Mouse (Mus musculus) kidney, postnatal 0 days (tissue): ENCODE data around the gene Mslnl. TPM values are rescaled to one million over a fixed set of nuclear protein-coding genes. Genes with fewer than 3 reads are reported as not detected.
"Not testable (repeated sequence)": the region's sequence is repeated elsewhere in the genome, so short reads cannot be mapped to it uniquely, and the experiment has no call there.

Experiments
- ATAC-seq: fragments of 200-750 bp; cut with Nextera tagmentation; replicated peaks from 2 replicates; pipeline ENCODE4 v1.8.0; 2017; ENCODE audit warnings: low read depth, moderate number of reproducible peaks, moderate TSS enrichment, moderate library complexity; ENCODE audit not compliant: low FRiP score
- DNase-seq: peaks from one replicate; pipeline ENCODE4 v3.0.0-alpha.2; 2016; ENCODE audit warnings: low spot score
- H3K27ac ChIP-seq: fragments of 300-500 bp; sonication (generic); 2 replicates; pipeline ENCODE4 v1.5.1; 2014; ENCODE audit warnings: mild to moderate bottlenecking
- H3K27me3 ChIP-seq: fragments of 300-500 bp; sonication (generic); 2 replicates; pipeline ENCODE4 v1.6.1; 2014; ENCODE audit warnings: low read length, mixed read lengths; ENCODE audit not compliant: insufficient read depth
- H3K36me3 ChIP-seq: fragments of 300-500 bp; sonication (generic); 2 replicates; pipeline ENCODE4 v1.6.1; 2014; ENCODE audit warnings: low read length, mixed read lengths; ENCODE audit not compliant: insufficient read depth
- H3K4me1 ChIP-seq: fragments of 300-500 bp; sonication (generic); replicated peaks from 2 replicates; pipeline ENCODE4 v1.6.1; 2014; ENCODE audit warnings: antibody characterized with exemption, low read length, mixed read lengths; ENCODE audit not compliant: insufficient read depth
- H3K4me2 ChIP-seq: fragments of 300-500 bp; sonication (generic); 2 replicates; pipeline ENCODE4 v1.6.1; 2014; ENCODE audit warnings: mild to moderate bottlenecking, low read length, moderate library complexity, mixed read lengths
- H3K4me3 ChIP-seq: fragments of 300-500 bp; sonication (generic); replicated peaks from 2 replicates; pipeline ENCODE4 v1.5.1; 2014; ENCODE audit warnings: low read depth, low read length
- H3K9ac ChIP-seq: fragments of 300-500 bp; sonication (generic); 2 replicates; pipeline ENCODE4 v1.6.1; 2014; ENCODE audit warnings: low read depth, low read length
- H3K9me3 ChIP-seq: fragments of 300-500 bp; sonication (generic); replicated peaks from 2 replicates; pipeline ENCODE4 v1.6.1; 2016; ENCODE audit warnings: low read length, inconsistent platforms, mixed read lengths
- CTCF ChIP-seq: IDR thresholded peaks from 2 replicates; pipeline ENCODE4 v1.5.1; 2016; ENCODE audit warnings: antibody characterized with exemption, low read depth, mild to moderate bottlenecking, moderate library complexity
- WGBS: fragments of 180-500 bp; shearing (Covaris S2); extraction: QIAGEN DNeasy Blood & Tissue Kit; methylation state at CpG from one replicate; pipeline ENCODE4 v1.1.7; 2014; 5-methylcytosine and 5-hydroxymethylcytosine counted together
- polyA plus RNA-seq: library from polyadenylated mRNA; unstranded; fragments of >200 nt; fragmentation: Nextera tagmentation; extraction: Ambion mirVana; gene quantifications from 2 replicates; pipeline ENCODE4 v1.2.1, GENCODE M21; 2015

The Mslnl gene
- polyA plus RNA-seq, 1 experiment from 2014 or later, result not detected

- DNase-seq (no peak), ATAC-seq (no peak)
- Histone ChIP-seq H3K9me3 (no peaks in the 10 kb centered on the region), H3K4me1 (no peaks in the 10 kb centered on the region), H3K9ac (no peak overlapping the region), H3K36me3 (0 out of 2 replicates have a peak, but pooled peaks cover 3% of the 10 kb centered on the region), H3K27ac (no peak overlapping the region), H3K27me3 (no peaks in the 10 kb centered on the region), H3K4me2 (no peak overlapping the region), H3K4me3 (no peak overlapping the region)
- WGBS, result 78% methylated on average over 5 of the region's 5 CpGs
- TF ChIP-seq CTCF, result no peak
These were observed 596 bp upstream of the Mslnl start for GRCm38 (mm10) chr17:25735246-25735645.

- no peaks in the 10 kb centered on the region for H3K9me3 ChIP-seq
- H3K9ac ChIP-seq, result no peak overlapping the region
- no peak overlapping the region for H3K4me2 ChIP-seq
- WGBS, result 74% methylated on average over 7 of the region's 7 CpGs
- no peak overlapping the region for H3K27ac ChIP-seq
- no peak overlapping the region for H3K4me3 ChIP-seq
- ATAC-seq (no peak), DNase-seq (no peak)
- H3K36me3 ChIP-seq, result no peaks in the 10 kb centered on the region
- TF ChIP-seq CTCF, result no peak
- H3K4me1 ChIP-seq, result no peaks in the 10 kb centered on the region
- H3K27me3 ChIP-seq, result no peaks in the 10 kb centered on the region
These were observed 3.0 kb downstream of the Mslnl start for GRCm38 (mm10) chr17:25738861-25739260.

GRCm38 (mm10) chr17:25741471-25741870 lies 5.6 kb downstream of the Mslnl start:
- not testable (repeated sequence) for H3K27me3 ChIP-seq, H3K9me3 ChIP-seq, ATAC-seq, DNase-seq, H3K27ac ChIP-seq, H3K36me3 ChIP-seq, H3K4me3 ChIP-seq, H3K9ac ChIP-seq, H3K4me1 ChIP-seq, H3K4me2 ChIP-seq
- 71% methylated on average over 12 of the region's 12 CpGs for WGBS

GRCm38 (mm10) chr17:25743831-25744230 lies 8.0 kb downstream of the Mslnl start:
- no peak overlapping the region for H3K4me3 ChIP-seq
- H3K4me1 ChIP-seq, result no peaks in the 10 kb centered on the region
- ATAC-seq (no peak), DNase-seq (no peak)
- WGBS, result 90% methylated on average over 9 of the region's 9 CpGs
- H3K9ac ChIP-seq, result no peak overlapping the region
- H3K27me3 ChIP-seq, result no peaks in the 10 kb centered on the region
- no peak for TF ChIP-seq CTCF
- H3K9me3 ChIP-seq, result no peaks in the 10 kb centered on the region
- H3K36me3 ChIP-seq, result no peaks in the 10 kb centered on the region
- no peak overlapping the region for H3K4me2 ChIP-seq
- H3K27ac ChIP-seq, result no peak overlapping the region

GRCm38 (mm10) chr17:25744311-25744710 lies 8.5 kb downstream of the Mslnl start:
- Histone ChIP-seq H3K4me1 (no peaks in the 10 kb centered on the region), H3K27me3 (no peaks in the 10 kb centered on the region), H3K27ac (no peak overlapping the region), H3K9me3 (no peaks in the 10 kb centered on the region), H3K9ac (no peak overlapping the region), H3K36me3 (no peaks in the 10 kb centered on the region), H3K4me3 (no peak overlapping the region), H3K4me2 (no peak overlapping the region)
- WGBS, result 76% methylated on average over 10 of the region's 10 CpGs
- TF ChIP-seq CTCF, result no peak
- DNase-seq (no peak), ATAC-seq (no peak)

- Histone ChIP-seq H3K9me3 (no peaks in the 10 kb centered on the region), H3K4me1 (no peaks in the 10 kb centered on the region; the same call in 1 of the 2 replicates), H3K4me2 (no peak overlapping the region), H3K4me3 (no peak overlapping the region), H3K9ac (no peak overlapping the region), H3K27me3 (no peaks in the 10 kb centered on the region), H3K27ac (no peak overlapping the region), H3K36me3 (no peaks in the 10 kb centered on the region)
- WGBS, result 89% methylated on average over 4 of the region's 4 CpGs
- ATAC-seq (no peak), DNase-seq (no peak)
- no peak for TF ChIP-seq CTCF
These were observed 12.4 kb downstream of the Mslnl start for GRCm38 (mm10) chr17:25748238-25748637.

- H3K9me3 ChIP-seq, result no peaks in the 10 kb centered on the region
- ATAC-seq (no peak), DNase-seq (no peak)
- no peaks in the 10 kb centered on the region for H3K36me3 ChIP-seq
- no peaks in the 10 kb centered on the region; the same call in 1 of the 2 replicates for H3K4me1 ChIP-seq
- no peak overlapping the region for H3K4me2 ChIP-seq
- H3K4me3 ChIP-seq, result no peak overlapping the region
- 88% methylated on average over 6 of the region's 6 CpGs for WGBS
- TF ChIP-seq CTCF, result no peak
- no peak overlapping the region for H3K27ac ChIP-seq
- no peaks in the 10 kb centered on the region for H3K27me3 ChIP-seq
- H3K9ac ChIP-seq, result no peak overlapping the region
These were observed 13.5 kb downstream of the Mslnl start for GRCm38 (mm10) chr17:25749314-25749713.
